Mouse (Mus musculus) thymus, postnatal 0 days (tissue): ENCODE data around the gene Prdm10. TPM values are rescaled to one million over a fixed set of nuclear protein-coding genes. Genes with fewer than 3 reads are reported as not detected.

Source experiments
- DNase-seq: peaks from one replicate; pipeline ENCODE4 v3.0.0-alpha.2; 2015; ENCODE audit warnings: low spot score
- polyA plus RNA-seq: library from polyadenylated mRNA; unstranded; fragments of >200 nt; fragmentation: Nextera tagmentation; extraction: Ambion mirVana; gene quantifications from 2 replicates; pipeline ENCODE4 v1.2.1, GENCODE M21; 2015

The Prdm10 gene
- polyA plus RNA-seq = 3.6 and 3.9 TPM in 2 replicates

- peak; percentile 94 for DNase-seq
These were observed at the start of gene Prdm10 for GRCm38 (mm10) chr9:31280366-31281010. Prdm10 (plus strand) TSS chr9:31280538.

- DNase-seq = no peak
These were observed 45.3 kb upstream of the Prdm10 start for GRCm38 (mm10) chr9:31235030-31235429.

GRCm38 (mm10) chr9:31235489-31235888, 44.8 kb upstream of the Prdm10 start:
- no peak for DNase-seq

DNA sequence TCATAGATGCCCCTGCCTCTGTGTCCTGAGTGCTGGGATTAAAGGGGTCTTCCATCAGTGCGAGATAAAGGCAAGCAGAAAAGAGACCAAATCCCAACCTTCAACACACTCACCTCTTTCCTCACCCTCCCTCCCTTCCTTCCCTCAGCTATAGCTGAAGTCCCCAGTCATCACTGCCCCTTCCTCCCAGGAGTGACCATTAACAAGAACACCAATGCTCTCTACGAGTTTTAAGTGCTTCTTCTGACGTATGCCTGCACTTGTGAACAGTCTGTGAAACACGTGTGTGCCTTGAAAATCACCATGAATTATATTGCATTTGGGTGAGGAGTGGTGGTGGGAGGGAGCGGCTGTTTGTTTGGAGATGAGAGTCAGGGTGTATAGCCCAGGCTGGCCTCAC, 44.3 kb upstream of the Prdm10 start:
- DNase-seq = no peak

DNA sequence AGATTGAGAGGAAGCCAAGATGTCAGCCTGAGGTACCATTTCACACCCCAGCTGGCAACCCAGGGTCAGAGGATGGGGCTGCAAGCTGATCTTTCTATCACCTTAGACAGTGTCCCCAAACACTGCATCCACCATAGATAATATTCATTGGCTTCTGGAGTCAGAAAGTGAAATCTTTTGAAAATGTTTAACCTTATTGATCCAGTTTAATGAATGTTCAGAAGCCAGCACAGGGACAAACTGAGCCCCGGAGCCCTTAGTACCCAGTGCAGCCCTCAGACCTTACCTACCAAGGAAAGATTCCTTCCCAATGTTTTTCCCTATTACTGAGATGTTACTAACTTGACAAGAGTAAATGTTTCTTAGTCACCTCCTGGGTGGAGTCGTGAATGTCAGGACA, 41.8 kb upstream of the Prdm10 start:
- no peak for DNase-seq

- no peak for DNase-seq
These were observed 40.8 kb upstream of the Prdm10 start for GRCm38 (mm10) chr9:31239551-31239950.

DNA sequence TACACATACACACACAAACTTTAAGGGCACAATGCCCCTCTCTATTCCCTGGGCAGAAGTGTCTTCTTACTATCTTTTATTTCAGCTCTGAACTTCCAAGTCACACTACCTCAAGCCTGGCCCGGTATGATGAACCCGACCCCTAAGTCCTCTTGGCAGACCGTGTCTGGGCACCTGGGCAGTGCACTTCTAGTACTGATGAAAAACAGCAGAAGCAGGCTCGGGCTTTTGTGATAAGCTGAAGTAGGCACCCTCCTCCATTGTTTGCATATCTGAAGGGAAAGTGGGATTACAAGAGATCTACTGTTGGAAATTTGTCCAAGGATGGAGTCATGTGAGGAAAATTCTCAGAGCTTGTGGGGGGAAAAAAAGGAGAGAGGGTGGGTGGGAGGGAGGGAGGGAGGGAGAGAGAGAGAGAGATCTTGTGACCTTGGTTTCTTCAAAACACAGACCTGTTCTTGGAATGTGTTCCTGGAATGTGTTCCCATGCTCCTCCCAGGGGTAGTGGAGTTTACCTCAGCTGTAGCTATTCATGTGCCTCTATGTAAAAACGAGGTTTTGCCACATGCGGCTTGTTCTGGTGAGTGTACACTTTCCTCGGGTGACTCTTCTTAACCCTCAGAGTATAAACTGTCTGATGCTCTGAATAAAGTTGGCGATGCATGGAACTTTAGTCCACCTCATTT, 39.7 kb upstream of the Prdm10 start:
- no peak for DNase-seq

DNA sequence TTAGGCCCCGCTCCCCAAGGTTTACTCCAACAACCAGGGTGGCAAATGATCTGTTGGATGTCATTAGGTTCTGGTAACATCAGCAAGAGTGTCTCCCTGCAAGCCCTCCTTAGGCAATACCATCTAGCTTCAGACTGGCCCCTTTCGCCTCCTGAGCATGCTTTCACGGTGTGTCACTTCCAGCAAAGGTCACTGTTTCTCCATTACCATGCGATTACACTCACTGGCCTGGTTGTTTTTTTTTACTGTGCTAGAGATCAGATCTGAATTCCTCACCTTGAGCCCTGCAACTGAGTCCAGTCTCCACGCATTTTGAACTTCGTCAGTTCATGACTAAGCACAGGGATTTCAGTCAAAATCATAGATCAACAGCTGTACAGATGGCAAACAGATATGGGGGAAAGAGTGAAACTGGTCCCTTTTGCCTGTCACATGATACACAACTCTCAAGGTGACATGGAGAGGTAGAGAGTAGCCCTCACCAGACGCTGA, 39.1 kb upstream of the Prdm10 start:
- DNase-seq = no peak

- DNase-seq = peak; percentile 27
These were observed 36.9 kb upstream of the Prdm10 start for GRCm38 (mm10) chr9:31243306-31243938.

DNA sequence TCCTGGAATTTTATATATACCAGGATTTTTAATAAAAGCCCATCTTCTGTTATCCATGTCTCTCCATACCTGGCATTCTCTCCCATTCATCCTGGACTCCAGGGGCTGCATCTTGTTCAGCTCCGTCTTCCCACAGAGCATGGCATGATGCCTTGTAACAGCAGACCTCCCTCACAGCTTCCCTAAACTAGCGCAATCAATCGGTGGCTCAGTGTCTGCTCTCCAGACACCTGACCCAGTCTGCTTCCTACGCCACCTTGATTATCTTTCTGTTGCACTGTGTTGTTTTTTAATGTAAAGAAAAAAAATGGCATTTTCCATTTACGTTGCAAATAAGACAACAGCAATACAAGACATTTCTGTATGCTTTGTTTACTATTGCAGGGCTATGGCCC, 36.4 kb upstream of the Prdm10 start:
- DNase-seq = no peak

DNA sequence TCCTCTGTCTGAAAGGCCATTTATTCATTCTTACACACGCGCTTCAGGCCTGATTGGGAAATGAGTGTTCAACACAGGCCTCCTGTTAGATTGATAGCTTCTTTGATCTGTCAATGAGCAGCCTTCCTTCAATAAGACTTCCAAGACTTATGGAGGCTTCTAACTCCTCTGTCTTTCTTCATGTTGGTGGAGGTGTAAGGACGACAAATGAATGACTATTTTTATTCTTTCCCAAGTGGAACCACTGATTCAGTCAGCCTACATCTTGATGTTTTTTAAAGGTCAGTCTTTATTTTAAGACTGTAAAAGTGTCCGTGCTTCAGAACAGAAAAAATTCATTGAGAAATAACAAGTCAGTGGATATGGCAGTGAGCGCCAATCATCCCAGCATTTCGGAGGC, 35.3 kb upstream of the Prdm10 start:
- DNase-seq = no peak

DNA sequence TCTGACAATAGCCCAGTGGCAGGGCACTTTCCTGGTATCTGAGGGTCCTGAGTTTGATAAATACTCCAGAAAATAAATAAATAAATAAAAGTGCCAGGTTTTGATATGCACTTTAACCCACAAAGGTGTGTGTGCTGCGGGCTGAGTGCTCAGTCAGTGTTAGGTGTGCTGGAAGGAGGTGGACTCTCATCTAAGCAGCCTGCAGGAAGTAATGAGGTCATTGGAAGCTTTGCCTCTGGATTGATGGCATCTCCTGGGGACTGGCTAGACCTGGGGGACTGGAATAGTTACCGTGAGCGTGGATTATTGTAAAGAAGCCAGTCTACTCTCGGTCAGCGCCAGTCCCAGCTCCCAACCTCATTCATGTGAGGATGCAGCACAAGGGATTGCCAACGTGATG, 33.9 kb upstream of the Prdm10 start:
- DNase-seq = no peak

DNA sequence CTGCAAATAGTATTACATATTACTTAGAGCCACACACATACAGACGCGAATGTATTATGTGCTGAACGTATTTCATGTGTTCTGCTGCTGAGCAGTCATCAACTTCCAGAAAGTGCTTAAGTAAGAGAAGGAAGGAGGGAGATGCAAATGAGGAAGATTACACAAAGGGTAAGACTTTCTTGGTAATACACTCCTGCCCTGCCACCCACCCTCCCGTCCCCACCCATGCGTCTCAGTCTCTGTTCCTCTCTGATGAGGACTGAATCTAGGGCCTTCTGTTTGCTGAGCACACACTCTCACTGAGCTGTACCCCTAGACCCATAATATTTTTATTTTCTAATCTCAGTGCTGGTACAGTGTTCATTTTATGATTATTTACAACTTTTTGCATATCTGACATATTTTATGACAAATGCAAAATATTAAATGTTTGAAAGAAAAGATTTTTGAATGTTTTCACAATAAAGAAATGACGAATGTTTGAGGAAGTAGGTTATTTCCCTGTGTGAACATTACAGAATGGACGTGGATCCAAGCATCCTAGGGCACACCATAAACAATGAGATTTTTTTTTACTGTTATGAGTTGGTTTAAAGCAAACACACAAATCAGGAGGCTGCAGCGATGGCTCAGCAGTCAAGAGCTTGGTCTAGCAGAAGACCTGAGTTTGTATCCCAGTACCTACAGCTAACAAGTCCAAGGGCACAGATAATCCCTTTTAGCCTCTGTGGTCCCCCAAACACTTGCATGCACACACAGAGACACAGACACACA, 32.7 kb upstream of the Prdm10 start:
- DNase-seq = no peak

- no peak for DNase-seq
These were observed 28.0 kb upstream of the Prdm10 start for GRCm38 (mm10) chr9:31252182-31252799.

DNA sequence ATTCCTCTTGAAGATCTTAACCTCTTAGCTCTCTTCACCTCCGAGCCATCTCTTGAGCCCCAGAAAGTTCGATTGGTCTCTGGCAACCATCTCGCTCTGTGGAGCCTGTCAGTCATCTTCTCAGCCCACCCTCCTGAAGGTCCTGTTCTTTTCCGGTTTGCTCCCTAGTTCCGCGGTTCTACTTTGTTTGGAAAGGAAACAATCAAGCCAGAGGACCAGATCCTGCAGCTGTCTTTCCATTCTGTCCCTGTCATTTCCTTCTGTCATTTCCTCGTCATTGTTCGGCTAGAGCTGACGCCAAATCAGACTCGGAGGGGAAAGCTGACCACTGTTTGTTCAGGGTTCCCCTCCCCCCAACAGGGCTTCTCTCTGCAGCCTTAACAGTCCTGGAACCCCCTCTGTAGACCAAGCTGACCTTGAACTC, 27.0 kb upstream of the Prdm10 start:
- no peak for DNase-seq

- no peak for DNase-seq
These were observed 26.3 kb upstream of the Prdm10 start for GRCm38 (mm10) chr9:31253866-31254696.

DNA sequence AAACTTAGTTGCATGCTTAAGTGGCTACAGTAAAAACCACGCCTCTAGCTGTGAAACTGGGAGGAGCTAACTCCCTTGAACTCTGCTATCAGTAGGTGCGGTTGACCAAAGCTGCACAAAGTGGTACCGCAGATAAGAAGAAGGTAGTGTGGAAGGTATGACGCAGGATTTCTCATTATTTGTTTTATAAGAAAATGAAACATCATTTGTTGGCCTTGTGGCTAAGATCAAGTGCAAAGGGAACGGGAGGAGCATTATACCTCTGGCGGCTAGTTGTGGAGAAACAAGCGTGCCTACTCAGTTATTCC, 25.7 kb upstream of the Prdm10 start:
- DNase-seq = no peak

DNA sequence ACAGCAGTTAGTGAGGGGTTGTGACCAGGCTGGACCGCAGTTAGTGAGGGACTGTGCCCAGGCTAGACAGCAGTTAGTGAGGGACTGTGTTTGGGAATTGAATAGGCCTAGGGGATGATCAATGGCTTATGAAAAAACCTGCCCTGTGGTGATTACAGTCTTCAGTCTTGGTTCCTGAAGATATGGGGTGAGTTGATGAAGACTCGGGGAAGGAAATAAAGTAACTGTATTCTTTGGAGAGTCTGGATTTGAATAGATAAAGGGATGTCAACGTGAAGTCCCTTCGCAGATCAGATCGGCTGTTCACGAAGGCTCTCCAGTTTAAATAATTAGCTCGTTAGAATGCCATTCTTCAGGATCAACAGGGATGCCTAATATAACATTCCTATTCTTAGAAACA, 24.4 kb upstream of the Prdm10 start:
- DNase-seq = no peak

DNA sequence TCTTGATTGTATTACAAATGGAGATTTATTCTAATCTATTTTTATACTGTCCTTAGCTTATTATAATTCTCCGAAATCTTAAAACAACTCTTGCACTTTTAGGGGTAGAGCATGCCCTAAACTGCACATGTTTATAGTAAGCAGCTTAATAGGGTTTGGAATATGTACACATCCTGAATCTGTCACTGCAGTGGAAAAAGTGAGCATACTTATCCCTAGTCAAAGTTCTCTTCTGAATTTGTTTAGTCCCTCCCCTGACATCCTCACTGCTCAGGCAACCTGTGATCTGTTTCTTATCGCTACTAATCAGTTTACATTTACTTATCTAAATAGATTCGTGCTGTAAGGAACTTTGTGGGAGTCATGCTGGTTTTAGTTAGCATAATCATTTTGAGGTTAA, 22.1 kb upstream of the Prdm10 start:
- no peak for DNase-seq

DNA sequence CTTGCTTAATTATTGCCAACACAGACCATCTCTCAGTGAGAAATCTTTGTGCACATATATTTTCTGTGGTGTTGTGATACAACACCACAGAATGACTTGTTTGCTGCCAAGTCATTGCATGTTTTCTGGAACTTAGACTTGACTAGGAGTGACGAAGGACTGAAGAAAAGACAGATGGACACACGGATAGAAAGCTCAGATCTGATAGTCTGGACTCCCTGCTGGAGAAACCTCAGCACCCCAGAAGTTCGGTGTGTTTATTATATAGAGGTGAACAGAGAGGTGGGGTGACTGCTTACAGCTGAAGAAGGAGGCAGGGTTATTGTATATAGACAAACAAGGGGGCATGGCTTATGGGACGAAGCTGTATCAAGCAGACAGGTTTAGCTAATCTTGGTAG, 20.1 kb upstream of the Prdm10 start:
- DNase-seq = no peak
